Mouse (Mus musculus): Measurements from ENCODE around the gene Ank3.

Ank3 gene

DNA sequence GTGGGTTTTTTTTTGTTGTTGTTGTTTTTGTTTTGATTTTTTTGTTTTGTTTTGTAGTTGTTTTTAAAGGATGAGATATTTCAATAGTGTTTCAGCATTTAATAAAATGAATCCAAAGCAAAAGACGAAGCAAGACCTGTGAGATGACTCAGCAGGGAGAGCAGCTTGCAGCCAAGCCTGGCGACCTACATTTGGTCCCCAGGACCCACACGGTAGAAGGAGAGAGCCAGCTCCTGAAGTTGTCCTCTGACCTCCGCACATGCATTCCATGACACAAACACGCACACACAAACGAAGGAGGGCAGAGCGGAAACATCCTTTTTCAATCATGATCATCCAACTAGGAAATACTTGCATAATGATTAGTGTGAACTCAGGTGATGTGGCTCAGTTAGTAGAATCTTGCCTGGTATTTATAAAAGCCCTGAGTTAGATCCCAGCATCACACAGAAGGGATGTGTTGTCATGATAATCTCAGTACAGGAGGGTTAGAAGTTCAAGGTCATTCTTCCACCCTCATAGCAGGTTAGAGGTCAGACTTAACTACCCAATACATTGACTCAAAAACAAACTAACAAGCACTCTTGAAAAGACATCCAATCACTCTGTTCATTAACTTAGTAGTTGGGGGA, 461.4 kb downstream of the Ank3 start:
- no peak overlapping the region for H3K4me3 ChIP-seq (replicated peaks; ENCODE audit: low read length)
- H3K27me3 ChIP-seq (ENCODE audit: insufficient read depth, low read length) = no peaks in the 10 kb centered on the region
- peaks cover 49% of the 10 kb centered on the region for H3K4me1 ChIP-seq (replicated peaks; ENCODE audit: low read depth, low read length)
- peak; percentile 78 for TF ChIP-seq NANOG (IDR thresholded peaks at IDR 0.05; ENCODE audit: borderline replicate concordance, low read length)
- TF ChIP-seq POU5F1 (IDR thresholded peaks at IDR 0.05; ENCODE audit: borderline replicate concordance, low read length) = no peak
- TF ChIP-seq CTCF (conservative IDR thresholded peaks at IDR 0.05; ENCODE audit: low read length) = no peak
- peaks cover 13% of the 10 kb centered on the region for H3K9me3 ChIP-seq (ENCODE audit: low read length)
- H3K36me3 ChIP-seq (ENCODE audit: insufficient read depth, low read length) = no peaks in the 10 kb centered on the region

DNA sequence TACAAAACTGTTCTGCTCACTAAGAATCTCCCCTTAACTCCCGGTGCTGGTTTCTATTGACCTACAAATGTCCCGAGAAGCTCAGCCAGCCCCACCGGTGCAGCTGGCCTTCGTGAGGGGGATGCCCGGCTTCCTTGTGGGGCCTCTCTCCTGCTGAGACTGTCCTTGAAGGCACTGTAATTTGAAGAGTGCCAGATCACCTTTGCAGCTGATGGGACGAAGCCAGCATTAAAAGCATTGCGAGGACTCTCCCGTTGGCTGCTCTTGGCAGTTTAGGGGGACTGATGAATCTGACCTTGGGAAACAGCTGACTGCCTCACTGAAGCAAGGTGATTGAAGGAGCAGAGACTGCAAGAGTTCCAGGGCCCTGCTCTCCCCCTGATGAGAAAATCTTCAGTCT, 464.3 kb downstream of the Ank3 start:
- TF ChIP-seq POU5F1 (IDR thresholded peaks at IDR 0.05; ENCODE audit: borderline replicate concordance, low read length) = no peak
- no peak for TF ChIP-seq CTCF (conservative IDR thresholded peaks at IDR 0.05; ENCODE audit: low read length)
- TF ChIP-seq NANOG (IDR thresholded peaks at IDR 0.05; ENCODE audit: borderline replicate concordance, low read length) = peak; percentile 64
- peaks cover 13% of the 10 kb centered on the region for H3K9me3 ChIP-seq (ENCODE audit: low read length)
- H3K4me1 ChIP-seq (replicated peaks; ENCODE audit: low read depth, low read length) = peaks cover 39% of the 10 kb centered on the region
- H3K27me3 ChIP-seq (ENCODE audit: insufficient read depth, low read length) = no peaks in the 10 kb centered on the region
- no peaks in the 10 kb centered on the region for H3K36me3 ChIP-seq (ENCODE audit: insufficient read depth, low read length)
- H3K4me3 ChIP-seq (replicated peaks; ENCODE audit: low read length) = no peak overlapping the region

DNA sequence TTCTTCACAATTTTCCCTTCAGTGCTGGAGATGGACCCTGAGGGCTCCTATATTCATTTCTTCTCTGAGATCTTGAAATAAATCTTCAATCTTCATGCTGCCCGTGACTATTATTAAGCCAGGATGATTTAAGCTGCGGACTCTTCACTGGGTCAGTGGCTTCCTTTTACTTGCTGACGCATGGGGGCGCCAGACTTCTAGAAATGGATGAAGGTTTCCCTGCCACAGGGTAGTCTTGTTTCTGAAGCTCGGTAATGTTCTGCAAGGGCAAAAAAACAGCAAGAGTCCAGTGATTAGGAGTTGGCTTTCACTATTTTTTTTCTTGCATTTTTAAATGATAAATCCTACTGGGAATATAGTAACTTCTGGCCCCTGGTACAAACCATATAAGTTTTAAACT, 471.8 kb downstream of the Ank3 start:
- TF ChIP-seq POU5F1 (IDR thresholded peaks at IDR 0.05; ENCODE audit: borderline replicate concordance, low read length) (no peak), NANOG (IDR thresholded peaks at IDR 0.05; ENCODE audit: borderline replicate concordance, low read length) (no peak), CTCF (conservative IDR thresholded peaks at IDR 0.05; ENCODE audit: low read length) (peak; percentile 87)
- Histone ChIP-seq H3K4me1 (replicated peaks; ENCODE audit: low read depth, low read length) (peaks cover 6% of the 10 kb centered on the region; the same call in 1 of the 2 replicates), H3K4me3 (replicated peaks; ENCODE audit: low read length) (no peak overlapping the region), H3K9me3 (ENCODE audit: low read length) (no peaks in the 10 kb centered on the region), H3K36me3 (ENCODE audit: insufficient read depth, low read length) (no peaks in the 10 kb centered on the region), H3K27me3 (ENCODE audit: insufficient read depth, low read length) (no peaks in the 10 kb centered on the region)

DNA sequence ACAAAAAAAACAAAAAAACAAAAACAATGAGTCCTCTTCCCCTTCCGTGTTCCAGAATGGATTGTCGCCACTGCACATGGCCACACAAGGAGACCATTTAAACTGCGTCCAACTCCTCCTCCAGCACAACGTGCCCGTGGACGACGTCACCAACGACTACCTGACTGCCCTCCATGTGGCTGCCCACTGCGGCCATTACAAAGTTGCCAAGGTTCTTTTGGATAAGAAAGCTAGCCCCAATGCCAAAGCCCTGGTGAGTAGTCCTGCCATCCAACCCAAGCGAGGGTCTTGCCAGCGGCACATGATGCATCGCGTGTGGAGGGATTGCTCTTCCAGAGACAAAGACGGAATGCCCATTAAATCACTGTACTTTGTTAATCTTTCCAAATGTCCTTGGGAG, 472.4 kb downstream of the Ank3 start:
- Histone ChIP-seq H3K27me3 (ENCODE audit: insufficient read depth, low read length) (no peaks in the 10 kb centered on the region), H3K4me3 (replicated peaks; ENCODE audit: low read length) (no peak overlapping the region), H3K9me3 (ENCODE audit: low read length) (no peaks in the 10 kb centered on the region), H3K36me3 (ENCODE audit: insufficient read depth, low read length) (no peaks in the 10 kb centered on the region), H3K4me1 (replicated peaks; ENCODE audit: low read depth, low read length) (peaks cover 6% of the 10 kb centered on the region; the same call in 1 of the 2 replicates)
- no peak for TF ChIP-seq NANOG (IDR thresholded peaks at IDR 0.05; ENCODE audit: borderline replicate concordance, low read length)

DNA sequence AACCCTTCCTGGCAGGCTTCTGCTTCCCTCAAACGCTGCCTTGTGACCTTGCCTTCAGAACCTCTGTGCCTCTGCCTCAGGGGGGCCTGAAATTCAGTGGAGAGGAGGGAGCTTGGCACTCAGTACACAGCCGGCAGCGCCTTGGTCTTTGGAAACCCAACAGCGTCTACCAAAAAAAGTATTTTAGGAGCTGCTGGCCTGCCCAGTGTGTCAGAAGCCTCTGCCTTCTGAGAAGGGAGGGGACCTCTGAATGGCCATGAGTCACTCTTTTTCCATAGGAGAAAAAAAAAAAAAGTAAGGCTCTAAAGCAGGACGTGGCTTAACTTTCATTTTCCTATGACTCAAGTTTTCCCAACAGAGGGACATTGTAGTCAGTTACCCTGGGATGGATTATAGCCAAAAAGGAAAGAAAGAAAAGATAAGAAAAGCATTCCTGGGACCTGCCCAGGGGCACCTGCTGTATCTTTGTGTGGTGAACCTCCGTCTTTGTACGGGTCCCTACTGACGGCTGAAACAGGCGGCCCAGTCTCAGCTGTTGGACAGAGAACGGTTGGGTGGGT, 473.7 kb downstream of the Ank3 start:
- no peak for TF ChIP-seq NANOG (IDR thresholded peaks at IDR 0.05; ENCODE audit: borderline replicate concordance, low read length)
- TF ChIP-seq CTCF (conservative IDR thresholded peaks at IDR 0.05; ENCODE audit: low read length) = no peak
- Histone ChIP-seq H3K36me3 (ENCODE audit: insufficient read depth, low read length) (no peaks in the 10 kb centered on the region), H3K4me1 (replicated peaks; ENCODE audit: low read depth, low read length) (peaks cover 6% of the 10 kb centered on the region; the same call in 1 of the 2 replicates), H3K4me3 (replicated peaks; ENCODE audit: low read length) (no peak overlapping the region), H3K27me3 (ENCODE audit: insufficient read depth, low read length) (no peaks in the 10 kb centered on the region), H3K9me3 (ENCODE audit: low read length) (no peaks in the 10 kb centered on the region)

DNA sequence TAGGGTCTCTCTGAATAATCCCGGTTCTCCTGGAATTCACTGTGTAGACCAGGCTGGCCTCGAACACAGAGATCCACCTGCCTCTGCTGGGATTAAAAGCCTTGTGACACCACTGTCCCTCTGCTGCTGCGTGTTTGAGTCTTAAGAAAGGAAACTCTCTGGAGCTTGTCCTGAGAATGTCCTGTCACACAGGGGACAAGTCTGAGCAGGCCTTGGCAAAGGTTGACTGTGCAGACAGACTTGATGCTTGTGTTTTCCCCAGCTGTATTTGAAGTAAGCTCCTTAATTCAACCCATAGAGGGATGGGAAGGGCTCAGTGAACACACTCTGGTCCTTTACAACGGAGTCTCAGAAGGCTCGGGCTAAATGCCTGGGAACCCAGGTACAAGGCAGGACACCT, 474.3 kb downstream of the Ank3 start:
- TF ChIP-seq POU5F1 (IDR thresholded peaks at IDR 0.05; ENCODE audit: borderline replicate concordance, low read length) (no peak), NANOG (IDR thresholded peaks at IDR 0.05; ENCODE audit: borderline replicate concordance, low read length) (no peak), CTCF (conservative IDR thresholded peaks at IDR 0.05; ENCODE audit: low read length) (no peak)
- H3K4me1 ChIP-seq (replicated peaks; ENCODE audit: low read depth, low read length) = peaks cover 6% of the 10 kb centered on the region; the same call in 1 of the 2 replicates
- H3K4me3 ChIP-seq (replicated peaks; ENCODE audit: low read length) = no peak overlapping the region
- H3K27me3 ChIP-seq (ENCODE audit: insufficient read depth, low read length) = no peaks in the 10 kb centered on the region
- H3K36me3 ChIP-seq (ENCODE audit: insufficient read depth, low read length) = no peaks in the 10 kb centered on the region
- H3K9me3 ChIP-seq (ENCODE audit: low read length) = no peaks in the 10 kb centered on the region

DNA sequence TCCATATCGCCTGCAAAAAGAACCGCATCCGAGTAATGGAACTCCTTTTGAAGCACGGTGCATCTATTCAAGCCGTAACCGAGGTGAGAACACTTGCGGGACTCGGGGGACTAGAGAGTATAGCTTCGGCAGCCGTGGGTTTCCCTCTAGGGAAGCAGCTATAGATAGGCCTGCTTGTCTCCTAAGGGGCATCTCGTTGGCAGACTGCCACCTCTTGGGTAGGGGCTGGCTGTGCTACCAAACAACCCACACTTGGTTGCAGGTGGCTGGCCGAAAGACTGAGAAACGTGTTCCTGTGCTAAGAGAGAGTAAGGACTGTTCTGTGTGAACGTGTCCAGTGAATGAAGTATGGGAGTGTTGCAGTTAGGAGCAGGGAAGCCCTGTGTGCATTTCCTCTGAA, 476.2 kb downstream of the Ank3 start:
- Histone ChIP-seq H3K36me3 (ENCODE audit: insufficient read depth, low read length) (no peaks in the 10 kb centered on the region), H3K27me3 (ENCODE audit: insufficient read depth, low read length) (no peaks in the 10 kb centered on the region), H3K9me3 (ENCODE audit: low read length) (no peaks in the 10 kb centered on the region), H3K4me3 (replicated peaks; ENCODE audit: low read length) (no peak overlapping the region), H3K4me1 (replicated peaks; ENCODE audit: low read depth, low read length) (peaks cover 6% of the 10 kb centered on the region; the same call in 1 of the 2 replicates)
- TF ChIP-seq CTCF (conservative IDR thresholded peaks at IDR 0.05; ENCODE audit: low read length) (no peak), NANOG (IDR thresholded peaks at IDR 0.05; ENCODE audit: borderline replicate concordance, low read length) (no peak)

DNA sequence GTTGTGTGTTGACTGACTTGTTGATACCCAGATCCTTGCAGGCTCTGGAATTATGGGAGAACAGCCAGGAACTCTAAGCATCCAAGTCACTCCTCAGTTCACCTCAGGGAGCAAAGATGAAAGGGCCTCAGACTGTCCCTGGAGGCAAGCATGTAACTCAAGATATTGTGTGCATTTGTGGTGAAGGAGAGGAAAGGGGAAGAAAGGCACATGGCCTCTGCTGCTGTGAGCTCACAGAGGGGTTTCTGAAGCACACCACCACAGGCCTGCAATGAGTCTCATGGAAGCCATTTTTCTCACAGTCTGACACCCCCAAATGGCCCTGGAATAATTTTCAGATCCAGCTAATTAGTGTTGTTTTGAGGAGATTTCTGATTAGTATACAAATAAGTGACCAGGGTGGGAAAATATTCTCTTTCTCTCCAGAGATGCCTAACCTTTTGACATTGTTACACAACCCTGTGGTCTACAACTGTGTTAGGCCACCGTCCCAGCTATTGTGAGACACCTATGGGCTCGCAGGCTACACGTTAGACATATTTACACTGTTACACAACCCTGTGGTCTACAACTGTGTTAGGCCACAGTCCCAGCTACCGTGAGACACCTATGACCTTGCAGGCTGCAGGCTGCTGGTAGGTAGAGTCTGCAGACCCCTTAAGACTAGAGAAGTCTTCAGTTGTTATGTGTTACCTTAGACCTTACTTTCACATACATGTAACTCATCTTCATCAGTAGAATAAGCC, 485.5 kb downstream of the Ank3 start:
- TF ChIP-seq NANOG (IDR thresholded peaks at IDR 0.05; ENCODE audit: borderline replicate concordance, low read length) (no peak), POU5F1 (IDR thresholded peaks at IDR 0.05; ENCODE audit: borderline replicate concordance, low read length) (no peak), CTCF (conservative IDR thresholded peaks at IDR 0.05; ENCODE audit: low read length) (no peak)
- Histone ChIP-seq H3K27me3 (ENCODE audit: insufficient read depth, low read length) (no peaks in the 10 kb centered on the region), H3K36me3 (ENCODE audit: insufficient read depth, low read length) (no peaks in the 10 kb centered on the region), H3K9me3 (ENCODE audit: low read length) (peaks cover 6% of the 10 kb centered on the region), H3K4me1 (replicated peaks; ENCODE audit: low read depth, low read length) (peaks cover 10% of the 10 kb centered on the region; the same call in 1 of the 2 replicates), H3K4me3 (replicated peaks; ENCODE audit: low read length) (no peak overlapping the region)

All from E14TG2a.4 (cell line).